Mouse (Mus musculus) spleen, adult 2 months (tissue): ENCODE measurements around the gene Slc4a10.

ENCODE experiments used
- CTCF ChIP-seq: fragments of 200-500 bp; IDR thresholded peaks from 2 replicates; pipeline ENCODE4 v1.5.1; 2011; ENCODE audit warnings: mild to moderate bottlenecking, inconsistent platforms; ENCODE audit not compliant: insufficient read depth, insufficient read length, insufficient replicate concordance; ENCODE audit errors: extremely low read depth
- POLR2A ChIP-seq: fragments of 200-500 bp; IDR thresholded peaks from 2 replicates; pipeline ENCODE4 v1.6.1; 2011; ENCODE audit warnings: low read depth, low read length, inconsistent platforms

GRCm38 (mm10) chr2:62339222-62339944 is 293.1 kb downstream of the Slc4a10 start:
- TF ChIP-seq POLR2A, result no peak
- no peak for TF ChIP-seq CTCF
